ENCODE assay signal across 8 mouse cellular contexts in the genomic region with DNA sequence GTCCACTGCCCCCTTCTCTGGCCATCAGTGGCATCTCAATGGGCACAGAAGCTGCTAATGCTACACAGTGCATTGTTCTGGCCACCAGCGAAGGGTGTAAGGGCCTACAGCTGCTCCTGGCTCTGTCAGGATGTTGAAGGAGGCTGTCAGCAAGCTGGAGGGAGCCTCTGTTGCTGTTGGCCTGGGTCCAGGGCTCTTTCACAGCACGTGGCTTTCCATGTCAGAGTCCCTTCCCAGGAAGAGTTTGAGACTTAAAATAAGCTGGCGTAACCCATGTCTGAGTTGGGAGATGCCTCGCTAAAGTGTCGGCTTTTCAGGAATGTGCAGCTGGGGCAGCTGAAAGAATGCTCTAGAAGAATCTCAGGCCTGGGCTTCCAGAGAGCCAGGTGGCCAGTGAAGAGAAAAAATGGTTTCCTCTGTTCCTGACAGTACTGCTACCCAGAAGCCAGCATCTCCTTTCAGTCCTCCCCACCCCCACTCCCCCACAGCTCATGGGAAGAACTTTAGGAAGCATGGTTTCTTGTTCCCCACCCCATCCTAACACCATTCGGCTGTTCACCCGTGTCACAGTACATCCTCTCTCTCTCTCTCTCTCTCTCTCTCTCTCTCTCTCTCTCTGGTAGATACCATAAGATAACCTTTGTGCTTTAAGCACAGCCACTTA.
DNase-seq lines count a peak whose midpoint lies in the region; ATAC-seq lines count a peak whose summit lies in the region.

No protein-coding gene starts in this region.

- H3K27ac ChIP-seq in forebrain, embryonic 16.5 days (ENCODE audit: low read length) = no peak overlapping the region

- WGBS in forebrain, embryonic 16.5 days = 28% methylated on average over 7 of the region's 7 CpGs

- H3K27me3 ChIP-seq in forebrain, embryonic 16.5 days (replicated peaks; ENCODE audit: control insufficient read depth, insufficient read depth, low read length) = no peaks in the 10 kb centered on the region

- no peaks in the 10 kb centered on the region for H3K9me3 ChIP-seq in forebrain, embryonic 16.5 days (ENCODE audit: control insufficient read depth, low read length)

- no peaks in the 10 kb centered on the region for H3K36me3 ChIP-seq in forebrain, embryonic 16.5 days (ENCODE audit: control insufficient read depth, insufficient read depth)

- peak; percentile 23 for DNase-seq in ovary, adult 18-20 months (ENCODE audit: low spot score)
- no peak for DNase-seq in ovary, postnatal 10 days (ENCODE audit: low spot score)
- DNase-seq in heart, postnatal 36 days = peak; percentile 56 to 66
- DNase-seq in layer of hippocampus, postnatal 10 days (ENCODE audit: low spot score in 2 of 2) = peak; percentile 56 to 66
- DNase-seq in retina, postnatal 1 day = peak; percentile 89
- DNase-seq in spleen, adult 12 weeks (ENCODE audit: low spot score) = no peak

- no peak overlapping the region for H3K9ac ChIP-seq in forebrain, embryonic 16.5 days (replicated peaks; ENCODE audit: low read depth, low read length)

- intact Hi-C loops in heart, postnatal 36 days (cut with DNase I) = no loop called here

- H3K4me3 ChIP-seq in forebrain, embryonic 16.5 days (replicated peaks; ENCODE audit: low read length) = no peak overlapping the region

- H3K4me1 ChIP-seq in forebrain, embryonic 16.5 days (replicated peaks; ENCODE audit: control insufficient read depth, insufficient read depth, low read length) = peaks cover 12% of the 10 kb centered on the region

- no peak overlapping the region for H3K4me2 ChIP-seq in forebrain, embryonic 16.5 days (ENCODE audit: low read length)

- ATAC-seq in forebrain, embryonic 16.5 days = peak; percentile 89
- no peak for ATAC-seq in erythroid progenitor cell, adult 5-6 weeks (replicated peaks; ENCODE audit: low FRiP score, poor library complexity, severe bottlenecking)

Comparison
In these comparisons a context has a peak if more than half of its experiments do, and no peak if none do; other contexts are left out.
1. DNase-seq: peak in ovary, adult 18-20 months (single experiment), heart, postnatal 36 days (2 of 2), layer of hippocampus, postnatal 10 days (2 of 2) and retina, postnatal 1 day (single experiment); none in ovary, postnatal 10 days (single experiment) and spleen, adult 12 weeks (single experiment).